Mouse (Mus musculus): ENCODE results near the gene Cdc7.
A peak's percentile ranks its signal among the peaks of the same experiment; 100 is the strongest.
"Not testable (repeated sequence)": the region's sequence is repeated elsewhere in the genome, so short reads cannot be mapped to it uniquely, and the experiment has no call there.

The Cdc7 gene

GRCm38 (mm10) chr5:106963584-106964512 lies at the start of gene Cdc7:
TSS of gene Cdc7 (plus strand) at chr5:106964322.
- DNase-seq, result peak; percentile 96

GRCm38 (mm10) chr5:106919315-106919714 lies 44.8 kb upstream of the Cdc7 start:
- DNase-seq, result no peak

GRCm38 (mm10) chr5:106925488-106926368 lies 38.4 kb upstream of the Cdc7 start, which contains the start of gene Hfm1:
TSS of gene Hfm1 (minus strand) at chr5:106926321.
- DNase-seq, result peak; percentile 34

- no peak for DNase-seq
These were observed 37.8 kb upstream of the Cdc7 start for GRCm38 (mm10) chr5:106926369-106926686.

GRCm38 (mm10) chr5:106927996-106928395 lies 36.1 kb upstream of the Cdc7 start:
- DNase-seq, result no peak

GRCm38 (mm10) chr5:106946342-106946741 lies 17.8 kb upstream of the Cdc7 start:
- no peak for DNase-seq

- DNase-seq, result no peak
These were observed 15.4 kb upstream of the Cdc7 start for GRCm38 (mm10) chr5:106948683-106949082.

- peak; percentile 13 for DNase-seq
These were observed 7.7 kb upstream of the Cdc7 start for GRCm38 (mm10) chr5:106956467-106956866.

- peak; percentile 39 for DNase-seq
These were observed 5.1 kb upstream of the Cdc7 start for GRCm38 (mm10) chr5:106959031-106959430.

GRCm38 (mm10) chr5:106960451-106960850 lies 3.7 kb upstream of the Cdc7 start:
- DNase-seq, result no peak

GRCm38 (mm10) chr5:106964513-106965014 lies 442 bp downstream of the Cdc7 start:
- DNase-seq, result no peak

GRCm38 (mm10) chr5:106966443-106966842 lies 2.3 kb downstream of the Cdc7 start:
- no peak for DNase-seq

GRCm38 (mm10) chr5:106967578-106967977 lies 3.5 kb downstream of the Cdc7 start:
- no peak for DNase-seq

GRCm38 (mm10) chr5:106973883-106974282 lies 9.8 kb downstream of the Cdc7 start:
- no peak for DNase-seq

GRCm38 (mm10) chr5:106979156-106979555 lies 15.0 kb downstream of the Cdc7 start:
- no peak for DNase-seq

- no peak for DNase-seq
These were observed 18.3 kb downstream of the Cdc7 start for GRCm38 (mm10) chr5:106982298-106982952.

GRCm38 (mm10) chr5:106984934-106985333 lies 20.8 kb downstream of the Cdc7 start:
- DNase-seq, result not testable (repeated sequence)

- peak; percentile 25 for DNase-seq
These were observed 21.5 kb downstream of the Cdc7 start for GRCm38 (mm10) chr5:106985594-106985993.

- DNase-seq, result peak; percentile 75
These were observed 25.1 kb downstream of the Cdc7 start for GRCm38 (mm10) chr5:106989181-106989580.

GRCm38 (mm10) chr5:106989786-106990185 lies 25.7 kb downstream of the Cdc7 start:
- DNase-seq, result no peak

GRCm38 (mm10) chr5:106990639-106991299 lies 26.6 kb downstream of the Cdc7 start:
- peak; percentile 84 for DNase-seq

GRCm38 (mm10) chr5:106991300-106991929 lies 27.3 kb downstream of the Cdc7 start:
- DNase-seq, result peak; percentile 42
